ENCODE assay signal across 8 mouse cellular contexts in genomic region chr17:48931621-48932405, GRCm38 (mm10). TPM values are rescaled to one million over a fixed set of nuclear protein-coding genes. Genes with fewer than 3 reads are reported as not detected.
DNase-seq lines count a peak whose midpoint lies in the region; TF ChIP-seq lines count a peak whose summit lies in the region.

TSS of gene Lrfn2 (plus strand) at chr17:48932379.

- peak; percentile 72 for TF ChIP-seq CTCF in cortical plate, adult 2 months (IDR thresholded peaks at IDR 0.05; ENCODE audit: extremely low read depth, insufficient read depth, low read length)

- peak within 1 kb of the TSS; percentile 64 for H3K4me3 ChIP-seq in cortical plate, adult 2 months (ENCODE audit: insufficient read depth, low read length)

- H3K27ac ChIP-seq in cortical plate, adult 2 months (ENCODE audit: insufficient read depth, low read length) = peak within 1 kb of the TSS; percentile 79

- intact Hi-C loops in gastrocnemius, postnatal 14 days (cut with DNase I; ENCODE audit: low total_unique reads) = loop anchor here (5.0 kb wide), 1 partner anchor 245 kb away; no protein-coding TSS in a partner anchor

- peak; percentile 42; the same call in 1 of the 2 replicates for TF ChIP-seq POLR2A in cortical plate, adult 2 months (IDR thresholded peaks at IDR 0.05; ENCODE audit: extremely low read depth, insufficient read depth, low read length)

- peaks cover 2% of the 10 kb centered on the region for H3K4me1 ChIP-seq in cortical plate, adult 2 months (ENCODE audit: control insufficient read depth, insufficient read depth, low read length)

- DNase-seq in adrenal gland, adult (ENCODE audit: inconsistent age in 2 of 2, low spot score in 1 of 2) = peak; percentile 78 to 93
- peak; percentile 77 for DNase-seq in gastrocnemius, postnatal 14 days
- peak; percentile 30 for DNase-seq in induced T-regulatory cell, adult 2 months (ENCODE audit: low read depth)
- DNase-seq in left cerebral cortex, adult 8-10 months (ENCODE audit: low spot score in 2 of 2) = peak; percentile 75 to 87
- peak; percentile 77 to 79 for DNase-seq in lung, postnatal 4 days
- DNase-seq in right cerebral cortex, adult 2 months (ENCODE audit: low spot score in 2 of 2) = peak; percentile 91 to 93
- DNase-seq in urinary bladder, postnatal 10 days (ENCODE audit: low spot score) = peak; percentile 31

RNA-seq across cellular contexts. Expression of gene Lrfn2, which starts in this region (rescaled TPM):
- polyA plus RNA-seq in cortical plate, adult 2 months (2012; rRNA removed) = 13.2 and 13.4 TPM in 2 replicates
- total RNA-seq in gastrocnemius, postnatal 14 days (2021) = under 1 TPM; 0.41 to 0.47 TPM
- total RNA-seq in left cerebral cortex, adult 8-10 months (2022) = 10 to 100 TPM; 24.9 to 32.1 (median 27.7) TPM

Comparison
In these comparisons a context has a peak if more than half of its experiments do, and no peak if none do; other contexts are left out.
1. Peak in every context shown above with its lines: DNase-seq, H3K4me3 ChIP-seq and H3K27ac ChIP-seq.
2. RNA of gene Lrfn2 (total RNA-seq): 24.9 to 32.1 TPM in left cerebral cortex, adult 8-10 months; 0.41 to 0.47 TPM in gastrocnemius, postnatal 14 days; every median in the first group is over 10 times any median in the second.
3. Peak in DNase-seq in gastrocnemius, postnatal 14 days; RNA of the gene not detected or under 1 TPM.
4. DNase-seq: peak in every context shown above with its lines; median percentile 92 in right cerebral cortex, adult 2 months; 86 in adrenal gland, adult; 81 in left cerebral cortex, adult 8-10 months; 78 in lung, postnatal 4 days; 77 in gastrocnemius, postnatal 14 days; 31 in urinary bladder, postnatal 10 days; 30 in induced T-regulatory cell, adult 2 months.